8 mouse cellular contexts compared by ENCODE assay signal in the genomic region with DNA sequence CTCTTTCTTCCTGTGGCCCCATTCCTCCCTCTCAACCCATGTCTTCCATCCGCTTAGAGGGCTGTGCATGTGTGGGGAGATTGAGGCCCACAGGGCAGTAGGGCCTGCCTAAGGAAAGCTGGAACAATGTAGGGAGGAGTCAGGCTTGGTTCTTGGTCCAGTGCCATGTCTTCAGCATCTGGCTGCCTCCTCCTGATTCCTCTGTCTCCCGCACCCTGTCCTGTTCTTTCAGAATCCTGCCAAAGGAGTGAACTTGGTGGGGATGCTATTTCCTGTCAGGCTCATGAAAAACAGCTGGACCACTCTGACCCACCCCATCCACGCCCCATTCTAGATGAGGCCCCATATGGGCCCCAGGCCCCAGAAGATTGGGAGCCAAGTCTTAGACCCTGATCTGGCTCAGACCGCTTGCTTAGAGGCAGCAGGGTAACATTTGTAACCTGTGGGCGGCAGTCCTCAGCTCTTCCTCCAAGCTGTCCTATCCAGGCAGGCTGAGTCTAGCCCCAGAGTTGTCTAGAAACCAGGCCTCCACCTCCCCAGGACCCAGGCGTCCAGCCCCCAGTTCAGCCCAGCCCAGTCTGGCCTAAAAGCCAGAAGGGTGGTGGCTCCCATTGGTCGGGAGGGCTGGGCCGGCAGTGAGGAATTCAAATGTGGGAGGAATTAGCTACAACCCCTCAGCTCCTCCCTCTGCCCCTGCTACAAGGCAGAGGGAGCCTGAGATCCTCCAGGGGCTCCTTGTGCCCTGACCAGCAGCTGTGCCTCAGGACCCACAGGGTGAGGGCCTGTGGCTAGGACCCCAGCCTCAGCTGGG. TPM values are rescaled to one million over a fixed set of nuclear protein-coding genes. Genes with fewer than 3 reads are reported as not detected.
DNase-seq lines count a peak whose midpoint lies in the region; ATAC-seq and TF ChIP-seq lines count a peak whose summit lies in the region.

No protein-coding gene starts in this region.

- peaks cover 29% of the 10 kb centered on the region for H3K36me3 ChIP-seq in intestine, embryonic 16.5 days (ENCODE audit: control insufficient read depth, insufficient read depth, low read length)
- H3K36me3 ChIP-seq in lung, embryonic 14.5 days (ENCODE audit: insufficient read depth) = peaks cover 49% of the 10 kb centered on the region

- H3K27me3 ChIP-seq in intestine, embryonic 16.5 days (replicated peaks; ENCODE audit: control insufficient read depth, insufficient read depth, low read length) = no peaks in the 10 kb centered on the region
- no peaks in the 10 kb centered on the region for H3K27me3 ChIP-seq in lung, embryonic 14.5 days (ENCODE audit: insufficient read depth, low read length)

- H3K9ac ChIP-seq in intestine, embryonic 16.5 days (ENCODE audit: low read depth, low read length) = peak overlapping the region; percentile 66
- peak overlapping the region; percentile 54 for H3K9ac ChIP-seq in lung, embryonic 14.5 days

- H3K9me3 ChIP-seq in intestine, embryonic 16.5 days (ENCODE audit: control insufficient read depth, low read length) = no peaks in the 10 kb centered on the region
- no peaks in the 10 kb centered on the region for H3K9me3 ChIP-seq in lung, embryonic 14.5 days (ENCODE audit: low read depth, low read length)

- ATAC-seq in intestine, embryonic 16.5 days = peak; percentile 87
- ATAC-seq in lung, embryonic 14.5 days (ENCODE audit: insufficient read depth) = peak; percentile 91

- no peak for TF ChIP-seq CTCF in lung, embryonic 14.5 days (IDR thresholded peaks at IDR 0.05; ENCODE audit: low read depth)

- H3K27ac ChIP-seq in intestine, embryonic 16.5 days (ENCODE audit: low read length) = peak overlapping the region; percentile 91
- peak overlapping the region; percentile 99 for H3K27ac ChIP-seq in lung, embryonic 14.5 days (ENCODE audit: low read depth)

- peak; percentile 45 for DNase-seq in kidney, adult 11 months
- no peak for DNase-seq in kidney, adult 9 months
- peak; percentile 88 for DNase-seq in gastrocnemius, postnatal 25 days
- peak; percentile 94 for DNase-seq in lung, embryonic 14.5 days
- DNase-seq in urinary bladder, postnatal 36 days (ENCODE audit: low spot score in 2 of 2) = peak; percentile 58 to 73
- no peak for DNase-seq in spleen, postnatal 14 days (ENCODE audit: low spot score in 2 of 2)
- DNase-seq in left cerebral cortex, adult 9 months (ENCODE audit: low spot score in 2 of 2) = no peak

- H3K4me1 ChIP-seq in intestine, embryonic 16.5 days (ENCODE audit: control insufficient read depth, insufficient read depth, low read length) = peaks cover 22% of the 10 kb centered on the region
- peaks cover 14% of the 10 kb centered on the region for H3K4me1 ChIP-seq in lung, embryonic 14.5 days (ENCODE audit: insufficient read depth)

- WGBS in intestine, embryonic 16.5 days = 31% methylated on average over 8 of the region's 8 CpGs
- 21% methylated on average over 8 of the region's 8 CpGs for WGBS in lung, embryonic 14.5 days

- H3K4me3 ChIP-seq in intestine, embryonic 16.5 days (ENCODE audit: low read length) = peak overlapping the region; percentile 47
- peak overlapping the region; percentile 48 for H3K4me3 ChIP-seq in lung, embryonic 14.5 days (ENCODE audit: low read depth, low read length)

- peak overlapping the region; percentile 56 for H3K4me2 ChIP-seq in intestine, embryonic 16.5 days (ENCODE audit: low read depth, low read length)
- H3K4me2 ChIP-seq in lung, embryonic 14.5 days = peak overlapping the region; percentile 79

RNA-seq across cellular contexts. Expression of a gene that starts 16.8 kb away (rescaled TPM):
- total RNA-seq in gastrocnemius, postnatal 25 days (2021) = 1 to 10 TPM in 1 of 2 experiments, not detected in 1; 5.7 TPM
- not detected in 2 replicates for polyA plus RNA-seq in intestine, embryonic 16.5 days (2015; fragmentation: Nextera tagmentation; extraction: Ambion mirVana)
- 12.2 TPM in 1 of 2 replicates, not detected in the other for polyA plus RNA-seq in lung, embryonic 14.5 days (2014; fragmentation: Nextera tagmentation; extraction: Ambion mirVana)

RNA-seq across cellular contexts. Expression of a gene that starts 27.6 kb away (rescaled TPM):
- total RNA-seq in gastrocnemius, postnatal 25 days (2021) = 10 to 100 TPM; 14.8 to 26.3 TPM
- 23.0 and 23.5 TPM in 2 replicates for polyA plus RNA-seq in intestine, embryonic 16.5 days (2015; fragmentation: Nextera tagmentation; extraction: Ambion mirVana)
- 14.3 and 29.3 TPM in 2 replicates for polyA plus RNA-seq in lung, embryonic 14.5 days (2014; fragmentation: Nextera tagmentation; extraction: Ambion mirVana)

RNA-seq across cellular contexts. Expression of a gene that starts 46.0 kb away (rescaled TPM):
- total RNA-seq in gastrocnemius, postnatal 25 days (2021) = 10 to 100 TPM; 21.3 to 23.7 TPM
- polyA plus RNA-seq in intestine, embryonic 16.5 days (2015; fragmentation: Nextera tagmentation; extraction: Ambion mirVana) = 60.9 and 61.8 TPM in 2 replicates
- polyA plus RNA-seq in lung, embryonic 14.5 days (2014; fragmentation: Nextera tagmentation; extraction: Ambion mirVana) = 108 and 122 TPM in 2 replicates

Comparison
In these comparisons a context has a peak if more than half of its experiments do, and no peak if none do; other contexts are left out.
1. DNase-seq: peak in kidney, adult 11 months (single experiment), gastrocnemius, postnatal 25 days (single experiment), lung, embryonic 14.5 days (single experiment) and urinary bladder, postnatal 36 days (2 of 2); none in kidney, adult 9 months (single experiment), spleen, postnatal 14 days (0 of 2) and left cerebral cortex, adult 9 months (0 of 2).